10 mouse cellular contexts compared by ENCODE assay signal in the genomic region with DNA sequence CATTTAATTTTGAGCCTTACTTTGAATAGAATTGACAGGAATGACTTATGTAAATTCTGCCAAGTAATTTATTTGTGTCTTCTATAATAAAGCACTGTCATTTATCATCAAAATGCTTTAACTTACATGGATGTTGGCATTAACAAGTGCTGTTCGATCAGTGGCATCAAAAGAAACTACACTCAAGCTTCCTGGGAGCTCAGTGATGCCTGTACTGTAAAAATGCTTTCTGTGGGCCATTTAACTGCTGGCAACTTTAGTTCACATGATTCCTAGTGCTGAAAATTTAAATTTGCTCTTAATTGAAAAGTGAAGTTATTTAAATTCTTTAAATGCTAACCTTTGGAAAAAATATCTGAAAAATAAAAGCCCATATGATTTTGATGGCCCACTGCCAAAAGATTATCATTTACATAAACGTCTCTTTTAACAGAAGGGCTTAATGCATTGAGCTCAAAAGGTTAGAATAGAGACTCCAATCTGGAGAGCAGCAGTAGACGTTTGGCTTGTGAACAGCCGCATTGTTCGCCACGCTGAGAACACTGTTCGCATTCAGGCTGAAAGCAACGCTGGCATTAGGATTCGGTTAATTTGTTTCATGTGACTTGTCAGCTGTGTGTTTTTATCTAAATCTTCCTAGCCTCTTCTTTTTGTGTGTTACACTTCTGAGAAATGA. TPM values are rescaled to one million over a fixed set of nuclear protein-coding genes. Genes with fewer than 3 reads are reported as not detected.
DNase-seq lines count a peak whose midpoint lies in the region; ATAC-seq lines count a peak whose summit lies in the region.
"Had no signal": no experiment of that assay in that cellular context is flagged by ENCODE, and none has a peak within 500 bp of the region (broad histone marks: within the 10 kb centered on the region; RNA-seq: fewer than 3 reads in every experiment).

No protein-coding gene starts in this region.

- 27% methylated on average over 9 of the region's 9 CpGs for WGBS in lung, embryonic 16.5 days
- 10% methylated on average over 9 of the region's 9 CpGs for WGBS in hindbrain, embryonic 15.5 days

- no peak for ATAC-seq in lung, embryonic 16.5 days (ENCODE audit: low read depth)
- 0 out of 2 replicates have a peak, but pooled peaks have one; percentile 81 for ATAC-seq in hindbrain, embryonic 15.5 days (ENCODE audit: low FRiP score, low read depth)

- no peaks in the 10 kb centered on the region for H3K9me3 ChIP-seq in lung, embryonic 16.5 days (ENCODE audit: control insufficient read depth, low read length)
- no peaks in the 10 kb centered on the region for H3K9me3 ChIP-seq in hindbrain, embryonic 15.5 days

- no peaks in the 10 kb centered on the region; the same call in 1 of the 2 replicates for H3K36me3 ChIP-seq in lung, embryonic 16.5 days (ENCODE audit: control insufficient read depth, insufficient read depth, low read length)
- H3K36me3 ChIP-seq in hindbrain, embryonic 15.5 days, result peaks cover 22% of the 10 kb centered on the region

- H3K4me2 ChIP-seq in lung, embryonic 16.5 days (ENCODE audit: low read depth, low read length), result 0 out of 2 replicates have a peak overlapping the region, but pooled peaks have one; percentile 1
- peak overlapping the region; percentile 14; the same call in 1 of the 2 replicates for H3K4me2 ChIP-seq in hindbrain, embryonic 15.5 days

- H3K27me3 ChIP-seq in lung, embryonic 16.5 days (ENCODE audit: control insufficient read depth, insufficient read depth, low read depth, low read length), result no peaks in the 10 kb centered on the region
- H3K27me3 ChIP-seq in hindbrain, embryonic 15.5 days, result no peaks in the 10 kb centered on the region

- peaks cover 5% of the 10 kb centered on the region for H3K4me1 ChIP-seq in lung, embryonic 16.5 days (replicated peaks; ENCODE audit: control insufficient read depth, insufficient read depth, low read length)
- H3K4me1 ChIP-seq in hindbrain, embryonic 15.5 days (replicated peaks), result peaks cover 25% of the 10 kb centered on the region

- no peak overlapping the region for H3K4me3 ChIP-seq in lung, embryonic 16.5 days (ENCODE audit: low read length)
- H3K4me3 ChIP-seq in hindbrain, embryonic 15.5 days, result no peak overlapping the region

- H3K9ac ChIP-seq in lung, embryonic 16.5 days (ENCODE audit: low read length), result no peak overlapping the region
- no peak overlapping the region for H3K9ac ChIP-seq in hindbrain, embryonic 15.5 days

- intact Hi-C loops in gastrocnemius, postnatal 36 days (cut with DNase I), result no loop called here

- H3K27ac ChIP-seq in lung, embryonic 16.5 days (ENCODE audit: low read length), result peak overlapping the region; percentile 80
- H3K27ac ChIP-seq in hindbrain, embryonic 15.5 days (replicated peaks), result peak overlapping the region; percentile 56
- H3K27ac ChIP-seq: macrophage had no signal

- DNase-seq in cerebellum, adult 9-10 months, result peak; percentile 33
- no peak for DNase-seq in cerebellum, adult 9-11 months
- DNase-seq in lung, adult 18-20 months, result no peak
- peak; percentile 91 for DNase-seq in retina, postnatal 1 day
- DNase-seq in gastrocnemius, postnatal 4 days (ENCODE audit: low spot score in 2 of 2), result no peak
- no peak for DNase-seq in gastrocnemius, postnatal 36 days
- DNase-seq: thymus, postnatal 36 days had no signal

RNA-seq across cellular contexts. Expression of gene Kidins220, which starts 59.1 kb away (rescaled TPM):
- 22.3 and 23.9 TPM in 2 replicates for polyA plus RNA-seq in lung, embryonic 16.5 days (2015; fragmentation: Nextera tagmentation; extraction: Ambion mirVana)
- 127 and 140 TPM in 2 replicates for polyA plus RNA-seq in hindbrain, embryonic 15.5 days (2015; fragmentation: Nextera tagmentation; extraction: Ambion mirVana)
- 10 to 100 TPM; 65.7 to 67.7 TPM for total RNA-seq in gastrocnemius, postnatal 4 days (2021)
- 10 to 100 TPM; 38.3 to 54.1 TPM for total RNA-seq in gastrocnemius, postnatal 36 days (2021)

Comparison
In these comparisons a context has a peak if more than half of its experiments do, and no peak if none do; other contexts are left out.
1. DNase-seq: peak in cerebellum, adult 9-10 months (single experiment) and retina, postnatal 1 day (single experiment); none in cerebellum, adult 9-11 months (single experiment), lung, adult 18-20 months (0 of 2), gastrocnemius, postnatal 4 days (0 of 2) and gastrocnemius, postnatal 36 days (0 of 2).